Mouse (Mus musculus) heart, adult 18-20 months (tissue): ENCODE data around the gene Mup1. TPM values are rescaled to one million over a fixed set of nuclear protein-coding genes. Genes with fewer than 3 reads are reported as not detected.
"Not testable (repeated sequence)": the region's sequence is repeated elsewhere in the genome, so short reads cannot be mapped to it uniquely, and the experiment has no call there.

Source experiments
- DNase-seq, 2 experiments: peaks; one replicate each; pipeline ENCODE4 v3.0.0; 2021 to 2022; ENCODE audit warnings: mixed read lengths in 1 of 2
- long read RNA-seq, 2 experiments: library from polyadenylated mRNA; stranded (forward); transcript quantifications; one replicate each; pipeline ENCODE4 v2.0.0; 2021
- total RNA-seq, 2 experiments: library from RNA; stranded (reverse); gene quantifications; 2 replicates each; pipeline ENCODE4 v1.2.3; 2021

Mup1 gene
- not detected for total RNA-seq
- long read RNA-seq, experiment 1 = 0 reads
- long read RNA-seq, experiment 2 = 0 reads

GRCm38 (mm10) chr4:60501860-60502259 is at the start of gene Mup1:
Gene Mup1 (minus strand): TSS chr4:60501960.
- DNase-seq = not testable (repeated sequence)

Other genes with a start within 250 kb of the Mup1 start
- gene Mup9, start 80.0 kb downstream of the Mup1 start, total RNA-seq = not detected
- gene Mup10, start 80.2 kb upstream of the Mup1 start, total RNA-seq = 1 to 10 TPM in 1 of 2 experiments, not detected in 1; 1.4 TPM
- 1 to 10 TPM in 1 of 2 experiments, not detected in 1; 1.3 TPM for gene Mup11, start 160.5 kb upstream of the Mup1 start, total RNA-seq
- not detected for gene Mup12, start 239.4 kb upstream of the Mup1 start, total RNA-seq